Mouse (Mus musculus): ENCODE data around the gene Fitm2.

Gene Fitm2

GRCm38 (mm10) chr2:163472466-163472851 is at the start of gene Fitm2:
TSS of gene Fitm2 (minus strand) at chr2:163472629.
- in situ Hi-C loops (cut with MboI; ENCODE audit: low pct_unique_long_range_greater_than_20kb in 1 of 2, low sequenced_read_pairs in 2 of 2, unreplicated experiment in 1 of 2): no loop called here

GRCm38 (mm10) chr2:163506300-163507004 is 34.0 kb upstream of the Fitm2 start, which contains the start of gene Hnf4a:
TSS of gene Hnf4a (plus strand) at chr2:163506808.
- in situ Hi-C loops (cut with MboI; ENCODE audit: low pct_unique_long_range_greater_than_20kb in 1 of 2, low sequenced_read_pairs in 2 of 2, unreplicated experiment in 1 of 2): no loop called here

- in situ Hi-C loops (cut with MboI; ENCODE audit: low pct_unique_long_range_greater_than_20kb in 1 of 2, low sequenced_read_pairs in 2 of 2, unreplicated experiment in 1 of 2): no loop called here
Observed at GRCm38 (mm10) chr2:163503191-163503590, 30.8 kb upstream of the Fitm2 start.

- in situ Hi-C loops (cut with MboI; ENCODE audit: low pct_unique_long_range_greater_than_20kb in 1 of 2, low sequenced_read_pairs in 2 of 2, unreplicated experiment in 1 of 2): no loop called here
Observed at GRCm38 (mm10) chr2:163502219-163502618, 29.8 kb upstream of the Fitm2 start.

GRCm38 (mm10) chr2:163494456-163494855 is 22.0 kb upstream of the Fitm2 start:
- in situ Hi-C loops (cut with MboI; ENCODE audit: low pct_unique_long_range_greater_than_20kb in 1 of 2, low sequenced_read_pairs in 2 of 2, unreplicated experiment in 1 of 2): no loop called here

- in situ Hi-C loops (cut with MboI; ENCODE audit: low pct_unique_long_range_greater_than_20kb in 1 of 2, low sequenced_read_pairs in 2 of 2, unreplicated experiment in 1 of 2): no loop called here
Observed at GRCm38 (mm10) chr2:163493976-163494375, 21.5 kb upstream of the Fitm2 start.

GRCm38 (mm10) chr2:163493031-163493430 is 20.6 kb upstream of the Fitm2 start:
- in situ Hi-C loops (cut with MboI; ENCODE audit: low pct_unique_long_range_greater_than_20kb in 1 of 2, low sequenced_read_pairs in 2 of 2, unreplicated experiment in 1 of 2): no loop called here

GRCm38 (mm10) chr2:163492018-163492417 is 19.6 kb upstream of the Fitm2 start, which contains the start of gene R3hdml:
TSS of gene R3hdml (plus strand) at chr2:163492318.
- in situ Hi-C loops (cut with MboI; ENCODE audit: low pct_unique_long_range_greater_than_20kb in 1 of 2, low sequenced_read_pairs in 2 of 2, unreplicated experiment in 1 of 2): no loop called here

GRCm38 (mm10) chr2:163491351-163491750 is 18.9 kb upstream of the Fitm2 start:
- in situ Hi-C loops (cut with MboI; ENCODE audit: low pct_unique_long_range_greater_than_20kb in 1 of 2, low sequenced_read_pairs in 2 of 2, unreplicated experiment in 1 of 2): no loop called here

- in situ Hi-C loops (cut with MboI; ENCODE audit: low pct_unique_long_range_greater_than_20kb in 1 of 2, low sequenced_read_pairs in 2 of 2, unreplicated experiment in 1 of 2): no loop called here
Observed at GRCm38 (mm10) chr2:163490656-163491055, 18.2 kb upstream of the Fitm2 start.

GRCm38 (mm10) chr2:163489725-163490291 is 17.4 kb upstream of the Fitm2 start:
- in situ Hi-C loops (cut with MboI; ENCODE audit: low pct_unique_long_range_greater_than_20kb in 1 of 2, low sequenced_read_pairs in 2 of 2, unreplicated experiment in 1 of 2): no loop called here

GRCm38 (mm10) chr2:163487360-163487759 is 14.9 kb upstream of the Fitm2 start:
- in situ Hi-C loops (cut with MboI; ENCODE audit: low pct_unique_long_range_greater_than_20kb in 1 of 2, low sequenced_read_pairs in 2 of 2, unreplicated experiment in 1 of 2): no loop called here

- in situ Hi-C loops (cut with MboI; ENCODE audit: low pct_unique_long_range_greater_than_20kb in 1 of 2, low sequenced_read_pairs in 2 of 2, unreplicated experiment in 1 of 2): no loop called here
Observed at GRCm38 (mm10) chr2:163481539-163482029, 9.2 kb upstream of the Fitm2 start.

GRCm38 (mm10) chr2:163480191-163480825 is 7.9 kb upstream of the Fitm2 start:
- in situ Hi-C loops (cut with MboI; ENCODE audit: low pct_unique_long_range_greater_than_20kb in 1 of 2, low sequenced_read_pairs in 2 of 2, unreplicated experiment in 1 of 2): no loop called here

GRCm38 (mm10) chr2:163471710-163472465 is 541 bp downstream of the Fitm2 start:
- in situ Hi-C loops (cut with MboI; ENCODE audit: low pct_unique_long_range_greater_than_20kb in 1 of 2, low sequenced_read_pairs in 2 of 2, unreplicated experiment in 1 of 2): no loop called here

- in situ Hi-C loops (cut with MboI; ENCODE audit: low pct_unique_long_range_greater_than_20kb in 1 of 2, low sequenced_read_pairs in 2 of 2, unreplicated experiment in 1 of 2): no loop called here
Observed at GRCm38 (mm10) chr2:163471136-163471535, 1.3 kb downstream of the Fitm2 start.

- in situ Hi-C loops (cut with MboI; ENCODE audit: low pct_unique_long_range_greater_than_20kb in 1 of 2, low sequenced_read_pairs in 2 of 2, unreplicated experiment in 1 of 2): no loop called here
Observed at GRCm38 (mm10) chr2:163469711-163470110, 2.7 kb downstream of the Fitm2 start.

- in situ Hi-C loops (cut with MboI; ENCODE audit: low pct_unique_long_range_greater_than_20kb in 1 of 2, low sequenced_read_pairs in 2 of 2, unreplicated experiment in 1 of 2): no loop called here
Observed at GRCm38 (mm10) chr2:163468866-163469265, 3.6 kb downstream of the Fitm2 start.

- in situ Hi-C loops (cut with MboI; ENCODE audit: low pct_unique_long_range_greater_than_20kb in 1 of 2, low sequenced_read_pairs in 2 of 2, unreplicated experiment in 1 of 2): no loop called here
Observed at GRCm38 (mm10) chr2:163467585-163467984, 4.8 kb downstream of the Fitm2 start.

All from mouse embryonic stem cell (cell line).